Mouse (Mus musculus): ENCODE results near the gene 2900026A02Rik.

The 2900026A02Rik gene

GRCm38 (mm10) chr5:113221147-113221865, at the start of gene 2900026A02Rik:
TSS of gene 2900026A02Rik (minus strand) at chr5:113221236.
- DNase-seq (ENCODE audit: low read depth, low spot score): peak; percentile 91

- DNase-seq (ENCODE audit: low read depth, low spot score): peak; percentile 87
Observed at GRCm38 (mm10) chr5:113270043-113270442, 49.0 kb upstream of the 2900026A02Rik start.

- no peak for DNase-seq (ENCODE audit: low read depth, low spot score)
Observed at GRCm38 (mm10) chr5:113268246-113268645, 47.2 kb upstream of the 2900026A02Rik start.

- DNase-seq (ENCODE audit: low read depth, low spot score): peak; percentile 70
Observed at GRCm38 (mm10) chr5:113265637-113266036, 44.6 kb upstream of the 2900026A02Rik start.

GRCm38 (mm10) chr5:113250806-113251205, 29.8 kb upstream of the 2900026A02Rik start:
- no peak for DNase-seq (ENCODE audit: low read depth, low spot score)

- DNase-seq (ENCODE audit: low read depth, low spot score): no peak
Observed at GRCm38 (mm10) chr5:113249263-113249930, 28.4 kb upstream of the 2900026A02Rik start.

- DNase-seq (ENCODE audit: low read depth, low spot score): peak; percentile 44
Observed at GRCm38 (mm10) chr5:113230196-113230595, 9.2 kb upstream of the 2900026A02Rik start.

GRCm38 (mm10) chr5:113226632-113227102, 5.6 kb upstream of the 2900026A02Rik start, which contains the start of gene Tmem211:
TSS of gene Tmem211 (plus strand) at chr5:113226909.
- DNase-seq (ENCODE audit: low read depth, low spot score): peak; percentile 96

GRCm38 (mm10) chr5:113225686-113226435, 4.8 kb upstream of the 2900026A02Rik start:
- DNase-seq (ENCODE audit: low read depth, low spot score): peak; percentile 40

GRCm38 (mm10) chr5:113225271-113225670, 4.2 kb upstream of the 2900026A02Rik start:
- peak; percentile 70 for DNase-seq (ENCODE audit: low read depth, low spot score)

GRCm38 (mm10) chr5:113223888-113224287, 2.9 kb upstream of the 2900026A02Rik start:
- DNase-seq (ENCODE audit: low read depth, low spot score): peak; percentile 71

GRCm38 (mm10) chr5:113220383-113221146, 471 bp downstream of the 2900026A02Rik start:
- DNase-seq (ENCODE audit: low read depth, low spot score): peak; percentile 48

GRCm38 (mm10) chr5:113219876-113220275, 1.2 kb downstream of the 2900026A02Rik start:
- no peak for DNase-seq (ENCODE audit: low read depth, low spot score)

GRCm38 (mm10) chr5:113219450-113219849, 1.6 kb downstream of the 2900026A02Rik start:
- DNase-seq (ENCODE audit: low read depth, low spot score): no peak

GRCm38 (mm10) chr5:113218617-113219235, 2.3 kb downstream of the 2900026A02Rik start:
- no peak for DNase-seq (ENCODE audit: low read depth, low spot score)

- DNase-seq (ENCODE audit: low read depth, low spot score): no peak
Observed at GRCm38 (mm10) chr5:113217076-113217475, 4.0 kb downstream of the 2900026A02Rik start.

GRCm38 (mm10) chr5:113216328-113216960, 4.6 kb downstream of the 2900026A02Rik start:
- no peak for DNase-seq (ENCODE audit: low read depth, low spot score)

- peak; percentile 62 for DNase-seq (ENCODE audit: low read depth, low spot score)
Observed at GRCm38 (mm10) chr5:113215610-113216011, 5.4 kb downstream of the 2900026A02Rik start.

GRCm38 (mm10) chr5:113214455-113214854, 6.6 kb downstream of the 2900026A02Rik start:
- no peak for DNase-seq (ENCODE audit: low read depth, low spot score)

GRCm38 (mm10) chr5:113214041-113214440, 7.0 kb downstream of the 2900026A02Rik start:
- no peak for DNase-seq (ENCODE audit: low read depth, low spot score)
